31 mouse cellular contexts compared by ENCODE assay signal in genomic region chr11:36341799-36342198, GRCm38 (mm10).
DNase-seq lines count a peak whose midpoint lies in the region; TF ChIP-seq lines count a peak whose summit lies in the region.
"Had no signal": no experiment of that assay in that cellular context is flagged by ENCODE, and none has a peak within 500 bp of the region (broad histone marks: within the 10 kb centered on the region; RNA-seq: fewer than 3 reads in every experiment).

No protein-coding gene starts in this region.

- TF ChIP-seq CTCF in layer of hippocampus, adult 2 months (conservative IDR thresholded peaks at IDR 0.05): no peak

- H3K4me3 ChIP-seq in layer of hippocampus, adult 2 months: no peak overlapping the region
- H3K4me3 ChIP-seq: embryonic facial prominence, embryonic 13.5 days; forebrain, embryonic 10.5 days; forebrain, embryonic 15.5 days; hindbrain, embryonic 10.5 days; hindbrain, embryonic 15.5 days; kidney, embryonic 15.5 days; limb, embryonic 10.5 days; limb, embryonic 15.5 days; liver, embryonic 13.5 days; megakaryocyte, embryonic 14.5 days; neural tube, embryonic 15.5 days had no signal

- DNase-seq in layer of hippocampus, adult 11-12 months (ENCODE audit: low spot score): peak; percentile 59
- no peak for DNase-seq in layer of hippocampus, adult 9-10 months (ENCODE audit: low spot score)
- DNase-seq in right cerebral cortex, adult 18-20 months: peak; percentile 56
- no peak for DNase-seq in right cerebral cortex, postnatal 25 days
- peak; percentile 48 to 78 for DNase-seq in layer of hippocampus, adult 2 months (ENCODE audit: low spot score in 2 of 2)
- no peak for DNase-seq in neural tube, embryonic 10.5 days (ENCODE audit: extremely low spot score, low spot score)
- no peak for DNase-seq in thymus, postnatal 0 days (ENCODE audit: low spot score)
- DNase-seq: adrenal gland, postnatal 14 days; cerebellum, adult 11-12 months; cerebellum, postnatal 10 days; gastrocnemius, postnatal 14 days; heart, postnatal 14 days; kidney, adult 18-20 months; kidney, postnatal 25 days; liver, embryonic 13.5 days; lung, adult 18-20 months; lung, postnatal 4 days; midbrain, embryonic 14.5 days; spleen, adult 18-20 months; thymus, adult 18-20 months; thymus, postnatal 36 days had no signal

- H3K27ac ChIP-seq in layer of hippocampus, adult 2 months: peak overlapping the region; percentile 79
- H3K27ac ChIP-seq: embryonic facial prominence, embryonic 13.5 days; forebrain, embryonic 10.5 days; forebrain, embryonic 15.5 days; hindbrain, embryonic 10.5 days; hindbrain, embryonic 15.5 days; kidney, embryonic 15.5 days; limb, embryonic 10.5 days; limb, embryonic 15.5 days; liver, embryonic 13.5 days; neural tube, embryonic 15.5 days had no signal

Comparison
In these comparisons a context has a peak if more than half of its experiments do, and no peak if none do; other contexts are left out.
1. DNase-seq: peak in layer of hippocampus, adult 11-12 months (single experiment), right cerebral cortex, adult 18-20 months (single experiment) and layer of hippocampus, adult 2 months (2 of 2); none in layer of hippocampus, adult 9-10 months (single experiment), right cerebral cortex, postnatal 25 days (single experiment), neural tube, embryonic 10.5 days (single experiment) and thymus, postnatal 0 days (single experiment).